Mouse (Mus musculus) heart, embryonic 11.5 days (tissue): ENCODE data around the gene 1810043G02Rik. TPM values are rescaled to one million over a fixed set of nuclear protein-coding genes. Genes with fewer than 3 reads are reported as not detected.

ENCODE experiments used
- ATAC-seq: fragments of 200-750 bp; cut with Nextera tagmentation; replicated peaks from 2 replicates; pipeline ENCODE4 v1.8.0; 2017; ENCODE audit warnings: moderate library complexity; ENCODE audit not compliant: insufficient number of reproducible peaks, low FRiP score, low TSS enrichment
- H3K27ac ChIP-seq: fragments of 300-500 bp; sonication (generic); 2 replicates; pipeline ENCODE4 v1.5.1; 2014; ENCODE audit warnings: mild to moderate bottlenecking, low read depth, low read length
- H3K27me3 ChIP-seq: fragments of 300-500 bp; sonication (generic); 2 replicates; pipeline ENCODE4 v1.6.1; 2014; ENCODE audit warnings: mild to moderate bottlenecking, low read length, mixed read lengths; ENCODE audit not compliant: control insufficient read depth, insufficient read depth
- H3K36me3 ChIP-seq: fragments of 300-500 bp; sonication (generic); 2 replicates; pipeline ENCODE4 v1.6.1; 2014; ENCODE audit warnings: mild to moderate bottlenecking, low read length, moderate library complexity, mixed read lengths; ENCODE audit not compliant: control insufficient read depth, insufficient read depth
- H3K4me1 ChIP-seq: fragments of 300-500 bp; sonication (generic); 2 replicates; pipeline ENCODE4 v1.6.1; 2014; ENCODE audit warnings: low read length; ENCODE audit not compliant: control insufficient read depth, insufficient read depth
- H3K4me2 ChIP-seq: fragments of 300-500 bp; sonication (generic); 2 replicates; pipeline ENCODE4 v1.6.1; 2014; ENCODE audit warnings: mild to moderate bottlenecking, moderate library complexity
- H3K4me3 ChIP-seq: fragments of 300-500 bp; sonication (generic); 2 replicates; pipeline ENCODE4 v1.5.1; 2014; ENCODE audit warnings: low read depth, low read length
- H3K9ac ChIP-seq: fragments of 300-500 bp; sonication (generic); 2 replicates; pipeline ENCODE4 v1.6.1; 2014; ENCODE audit warnings: mild to moderate bottlenecking, low read depth, low read length, moderate library complexity
- H3K9me3 ChIP-seq: fragments of 300-500 bp; sonication (generic); replicated peaks from 2 replicates; pipeline ENCODE4 v1.6.1; 2016; ENCODE audit warnings: low read length; ENCODE audit not compliant: control insufficient read depth
- WGBS: fragments of 180-500 bp; shearing (Covaris S2); extraction: QIAGEN DNeasy Blood & Tissue Kit; methylation state at CpG from one replicate; pipeline ENCODE4 v1.1.7; 2014; ENCODE audit not compliant: insufficient replicate concordance; 5-methylcytosine and 5-hydroxymethylcytosine counted together
- polyA plus RNA-seq: library from polyadenylated mRNA; unstranded; fragments of >200 nt; fragmentation: Nextera tagmentation; extraction: Ambion mirVana; gene quantifications from 2 replicates; pipeline ENCODE4 v1.2.1, GENCODE M21; 2014

1810043G02Rik gene
- polyA plus RNA-seq, 1 experiment from 2014 or later: 17.2 TPM

- no peak for ATAC-seq
Observed at GRCm38 (mm10) chr10:77971191-77971590, 7.1 kb upstream of the 1810043G02Rik start.

GRCm38 (mm10) chr10:77971709-77972553 lies 6.4 kb upstream of the 1810043G02Rik start:
- Histone ChIP-seq H3K4me3 (no peak overlapping the region), H3K27ac (no peak overlapping the region), H3K9ac (no peak overlapping the region), H3K4me2 (no peak overlapping the region), H3K4me1 (peaks cover 4% of the 10 kb centered on the region; the same call in 1 of the 2 replicates), H3K36me3 (no peaks in the 10 kb centered on the region), H3K9me3 (no peaks in the 10 kb centered on the region), H3K27me3 (peaks cover 30% of the 10 kb centered on the region)
- 56% methylated on average over 17 of the region's 17 CpGs for WGBS
- ATAC-seq: no peak

More at GRCm38 (mm10) chr10:77971191-77971590, 7.1 kb upstream of the 1810043G02Rik start:
- H3K27ac ChIP-seq: no peak overlapping the region
- H3K4me3 ChIP-seq: no peak overlapping the region
- no peak overlapping the region for H3K9ac ChIP-seq
- H3K9me3 ChIP-seq: no peaks in the 10 kb centered on the region
- peaks cover 33% of the 10 kb centered on the region for H3K27me3 ChIP-seq
- 81% methylated on average over 10 of the region's 10 CpGs for WGBS
- H3K4me1 ChIP-seq: peaks cover 4% of the 10 kb centered on the region; the same call in 1 of the 2 replicates
- H3K36me3 ChIP-seq: no peaks in the 10 kb centered on the region
- no peak overlapping the region for H3K4me2 ChIP-seq

- Histone ChIP-seq H3K9ac (no peak overlapping the region), H3K9me3 (no peaks in the 10 kb centered on the region), H3K36me3 (no peaks in the 10 kb centered on the region), H3K4me3 (no peak overlapping the region), H3K27me3 (peaks cover 14% of the 10 kb centered on the region), H3K4me1 (peaks cover 7% of the 10 kb centered on the region), H3K27ac (no peak overlapping the region), H3K4me2 (no peak overlapping the region)
- ATAC-seq: no peak
- 68% methylated on average over 5 of the region's 5 CpGs for WGBS
Observed at GRCm38 (mm10) chr10:77974323-77974722, 4.0 kb upstream of the 1810043G02Rik start.

GRCm38 (mm10) chr10:77974811-77975210 lies 3.5 kb upstream of the 1810043G02Rik start:
- Histone ChIP-seq H3K9me3 (no peaks in the 10 kb centered on the region), H3K9ac (no peak overlapping the region), H3K36me3 (no peaks in the 10 kb centered on the region), H3K4me2 (no peak overlapping the region), H3K27ac (no peak overlapping the region), H3K4me1 (peaks cover 5% of the 10 kb centered on the region), H3K4me3 (no peak overlapping the region), H3K27me3 (peaks cover 9% of the 10 kb centered on the region)
- 48% methylated on average over 5 of the region's 5 CpGs for WGBS
- ATAC-seq: no peak

- Histone ChIP-seq H3K27ac (no peak overlapping the region), H3K9ac (no peak overlapping the region), H3K4me2 (no peak overlapping the region), H3K36me3 (no peaks in the 10 kb centered on the region), H3K4me3 (no peak overlapping the region), H3K4me1 (peaks cover 5% of the 10 kb centered on the region), H3K9me3 (no peaks in the 10 kb centered on the region), H3K27me3 (peaks cover under 1% of the 10 kb centered on the region)
- 9% methylated on average over 4 of the region's 4 CpGs for WGBS
- no peak for ATAC-seq
Observed at GRCm38 (mm10) chr10:77975653-77976052, 2.7 kb upstream of the 1810043G02Rik start.

- H3K4me1 ChIP-seq: peaks cover 5% of the 10 kb centered on the region
- H3K4me3 ChIP-seq: no peak overlapping the region
- ATAC-seq: no peak
- no peak overlapping the region for H3K9ac ChIP-seq
- H3K9me3 ChIP-seq: no peaks in the 10 kb centered on the region
- H3K4me2 ChIP-seq: no peak overlapping the region
- no peak overlapping the region for H3K27ac ChIP-seq
- 63% methylated on average over 8 of the region's 8 CpGs for WGBS
- no peaks in the 10 kb centered on the region for H3K36me3 ChIP-seq
- H3K27me3 ChIP-seq: no peaks in the 10 kb centered on the region; the same call in 1 of the 2 replicates
Observed at GRCm38 (mm10) chr10:77976458-77977150, 1.7 kb upstream of the 1810043G02Rik start.

GRCm38 (mm10) chr10:77984660-77985059 lies 6.3 kb downstream of the 1810043G02Rik start:
- H3K36me3 ChIP-seq: peaks cover 14% of the 10 kb centered on the region
- H3K27me3 ChIP-seq: no peaks in the 10 kb centered on the region; the same call in 1 of the 2 replicates
- H3K9me3 ChIP-seq: no peaks in the 10 kb centered on the region
- H3K9ac ChIP-seq: no peak overlapping the region
- H3K4me1 ChIP-seq: no peaks in the 10 kb centered on the region; the same call in 1 of the 2 replicates
- H3K27ac ChIP-seq: no peak overlapping the region
- H3K4me2 ChIP-seq: no peak overlapping the region
- no peak overlapping the region for H3K4me3 ChIP-seq
- no peak; the same call in 1 of the 2 replicates for ATAC-seq
- WGBS: 2% methylated on average over 4 of the region's 4 CpGs

GRCm38 (mm10) chr10:77985775-77986174 lies 7.5 kb downstream of the 1810043G02Rik start:
- H3K9me3 ChIP-seq: no peaks in the 10 kb centered on the region
- H3K36me3 ChIP-seq: peaks cover 22% of the 10 kb centered on the region
- H3K4me3 ChIP-seq: no peak overlapping the region
- no peaks in the 10 kb centered on the region for H3K27me3 ChIP-seq
- H3K4me1 ChIP-seq: no peaks in the 10 kb centered on the region; the same call in 1 of the 2 replicates
- no peak for ATAC-seq
- WGBS: 65% methylated on average over 5 of the region's 5 CpGs
- H3K4me2 ChIP-seq: no peak overlapping the region
- no peak overlapping the region for H3K27ac ChIP-seq
- H3K9ac ChIP-seq: no peak overlapping the region
